Mouse (Mus musculus): ENCODE measurements at regions not wholly inside any gene's neighbourhood (a gene's known extent, or its start where the extent isn't known, plus 50 kb on each side); places are given as distances from the start of the nearest gene placed in this dataset.

GRCm38 (mm10) chr10:17077580-17077979, 645.4 kb upstream of the Cited2 start:
- DNase-seq: no peak

- no peak for DNase-seq
Observed at GRCm38 (mm10) chr10:17080818-17081217, 642.2 kb upstream of the Cited2 start.

GRCm38 (mm10) chr10:17082926-17083325, 640.1 kb upstream of the Cited2 start:
- no peak for DNase-seq

- DNase-seq: no peak
Observed at GRCm38 (mm10) chr10:17102065-17102464, 621.0 kb upstream of the Cited2 start.

GRCm38 (mm10) chr10:17103416-17103815, 619.6 kb upstream of the Cited2 start:
- no peak for DNase-seq

- DNase-seq: no peak
Observed at GRCm38 (mm10) chr10:17106831-17107230, 616.2 kb upstream of the Cited2 start.

GRCm38 (mm10) chr10:17111071-17111470, 611.9 kb upstream of the Cited2 start:
- DNase-seq: no peak

- DNase-seq: no peak
Observed at GRCm38 (mm10) chr10:17114805-17115204, 608.2 kb upstream of the Cited2 start.

GRCm38 (mm10) chr10:17129391-17130163, 593.4 kb upstream of the Cited2 start:
- DNase-seq: no peak

GRCm38 (mm10) chr10:17130661-17131060, 592.4 kb upstream of the Cited2 start:
- DNase-seq: no peak

- DNase-seq: no peak
Observed at GRCm38 (mm10) chr10:17131763-17132162, 591.3 kb upstream of the Cited2 start.

GRCm38 (mm10) chr10:17175385-17175784, 547.6 kb upstream of the Cited2 start:
- no peak for DNase-seq

- DNase-seq: no peak
Observed at GRCm38 (mm10) chr10:17177054-17177453, 546.0 kb upstream of the Cited2 start.

- no peak for DNase-seq
Observed at GRCm38 (mm10) chr10:17177503-17178278, 545.3 kb upstream of the Cited2 start.

- DNase-seq: no peak
Observed at GRCm38 (mm10) chr10:17178627-17179026, 544.4 kb upstream of the Cited2 start.

- no peak for DNase-seq
Observed at GRCm38 (mm10) chr10:17184418-17184817, 538.6 kb upstream of the Cited2 start.

- no peak for DNase-seq
Observed at GRCm38 (mm10) chr10:17196205-17196604, 526.8 kb upstream of the Cited2 start.

GRCm38 (mm10) chr10:17196636-17197035, 526.4 kb upstream of the Cited2 start:
- no peak for DNase-seq

- DNase-seq: no peak
Observed at GRCm38 (mm10) chr10:17200524-17201426, 522.2 kb upstream of the Cited2 start.

- DNase-seq: no peak
Observed at GRCm38 (mm10) chr10:17201427-17201745, 521.6 kb upstream of the Cited2 start.

- DNase-seq: no peak
Observed at GRCm38 (mm10) chr10:17202556-17203415, 520.2 kb upstream of the Cited2 start.

All from adrenal gland, postnatal 14 days (tissue).